Mouse (Mus musculus) heart, embryonic 12.5 days (tissue): ENCODE measurements around the gene Bcl9. TPM values are rescaled to one million over a fixed set of nuclear protein-coding genes. Genes with fewer than 3 reads are reported as not detected.
A peak's percentile ranks its signal among the peaks of the same experiment; 100 is the strongest.

Experiments
- ATAC-seq: fragments of 200-750 bp; cut with Nextera tagmentation; 2 replicates; pipeline ENCODE4 v1.8.0; 2017; ENCODE audit warnings: moderate TSS enrichment, moderate library complexity; ENCODE audit not compliant: insufficient number of reproducible peaks, low FRiP score
- H3K27ac ChIP-seq: fragments of 300-500 bp; sonication (generic); 2 replicates; pipeline ENCODE4 v1.5.1; 2016; ENCODE audit warnings: mild to moderate bottlenecking, moderate library complexity; ENCODE audit not compliant: poor library complexity, severe bottlenecking
- H3K27me3 ChIP-seq: fragments of 300-500 bp; sonication (generic); replicated peaks from 2 replicates; pipeline ENCODE4 v1.6.1; 2016; ENCODE audit warnings: mild to moderate bottlenecking, moderate library complexity
- H3K36me3 ChIP-seq: fragments of 300-500 bp; sonication (generic); 2 replicates; pipeline ENCODE4 v1.6.1; 2016; ENCODE audit warnings: mild to moderate bottlenecking, moderate library complexity
- H3K4me1 ChIP-seq: fragments of 300-500 bp; sonication (generic); replicated peaks from 2 replicates; pipeline ENCODE4 v1.6.1; 2016; ENCODE audit warnings: mild to moderate bottlenecking
- H3K4me2 ChIP-seq: fragments of 300-500 bp; sonication (generic); 2 replicates; pipeline ENCODE4 v1.6.1; 2016; ENCODE audit warnings: mild to moderate bottlenecking, moderate library complexity
- H3K4me3 ChIP-seq: fragments of 300-500 bp; sonication (generic); 2 replicates; pipeline ENCODE4 v1.5.1; 2016; ENCODE audit warnings: mild to moderate bottlenecking
- H3K9ac ChIP-seq: fragments of 300-500 bp; sonication (generic); 2 replicates; pipeline ENCODE4 v1.6.1; 2016; ENCODE audit warnings: mild to moderate bottlenecking, moderate library complexity
- H3K9me3 ChIP-seq: fragments of 300-500 bp; sonication (generic); replicated peaks from 2 replicates; pipeline ENCODE4 v1.6.1; 2016; ENCODE audit warnings: mild to moderate bottlenecking, moderate library complexity
- WGBS: fragments of 180-500 bp; shearing (Covaris S2); methylation state at CpG from one replicate; pipeline ENCODE4 v1.1.7; 2016; 5-methylcytosine and 5-hydroxymethylcytosine counted together
- polyA plus RNA-seq: library from polyadenylated mRNA; unstranded; fragments of >200 nt; fragmentation: Nextera tagmentation; extraction: Ambion mirVana; gene quantifications from 2 replicates; pipeline ENCODE4 v1.2.1, GENCODE M21; 2016

The Bcl9 gene
- 38.6 and 40.7 TPM in 2 replicates for polyA plus RNA-seq

- peak within 1 kb of the TSS; percentile 98 for H3K27ac ChIP-seq
- H3K36me3 ChIP-seq: no peaks in the 10 kb centered on the region
- H3K27me3 ChIP-seq: no peaks in the 10 kb centered on the region
- H3K4me1 ChIP-seq: peaks cover 35% of the 10 kb centered on the region
- H3K9ac ChIP-seq: peak within 1 kb of the TSS; percentile 94
- H3K4me2 ChIP-seq: peak within 1 kb of the TSS; percentile 88
- peak within 1 kb of the TSS; percentile 85 for H3K4me3 ChIP-seq
- H3K9me3 ChIP-seq: peaks cover 4% of the 10 kb centered on the region
- ATAC-seq: peak; percentile 69
- WGBS: under 1% methylated on average over 21 of the region's 21 CpGs
Observed at GRCm38 (mm10) chr3:97297553-97298432, at the start of gene Bcl9. Gene Bcl9, minus strand, starts transcription at chr3:97297917.

DNA sequence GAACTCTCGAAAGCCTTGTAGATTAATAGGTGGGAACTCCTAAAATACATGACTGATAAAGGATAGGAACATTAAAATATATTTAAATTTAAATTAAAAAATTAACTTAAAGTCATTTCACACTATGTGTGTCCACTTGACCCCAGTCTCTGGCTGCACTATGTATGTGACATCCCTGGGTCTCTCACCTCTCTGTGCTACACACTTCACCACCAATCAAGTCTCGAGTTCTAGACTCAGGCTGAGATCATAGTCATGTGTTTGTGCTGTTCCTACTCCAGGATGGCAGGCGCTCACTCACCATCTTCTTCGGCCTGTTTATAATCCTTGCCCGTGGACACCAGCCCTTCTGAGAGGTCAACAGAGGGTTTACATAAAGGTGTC is 41.5 kb upstream of the Bcl9 start:
- Histone ChIP-seq H3K27me3 (0 out of 2 replicates have a peak, but pooled peaks cover 7% of the 10 kb centered on the region), H3K9ac (no peak overlapping the region), H3K4me3 (no peak overlapping the region), H3K9me3 (peaks cover 2% of the 10 kb centered on the region; the same call in 1 of the 2 replicates), H3K27ac (no peak overlapping the region), H3K36me3 (no peaks in the 10 kb centered on the region), H3K4me1 (peaks cover 13% of the 10 kb centered on the region), H3K4me2 (no peak overlapping the region)
- 69% methylated on average over 5 of the region's 5 CpGs for WGBS
- no peak for ATAC-seq

GRCm38 (mm10) chr3:97338522-97339192 is 40.9 kb upstream of the Bcl9 start:
- peak; percentile 63; the same call in 1 of the 2 replicates for ATAC-seq
- no peaks in the 10 kb centered on the region for H3K36me3 ChIP-seq
- H3K27ac ChIP-seq: no peak overlapping the region
- H3K4me2 ChIP-seq: no peak overlapping the region
- no peak overlapping the region for H3K9ac ChIP-seq
- no peaks in the 10 kb centered on the region for H3K9me3 ChIP-seq
- no peak overlapping the region for H3K4me3 ChIP-seq
- H3K4me1 ChIP-seq: peaks cover 13% of the 10 kb centered on the region
- H3K27me3 ChIP-seq: 0 out of 2 replicates have a peak, but pooled peaks cover 7% of the 10 kb centered on the region
- 32% methylated on average over 13 of the region's 13 CpGs for WGBS

GRCm38 (mm10) chr3:97337306-97337705 is 39.6 kb upstream of the Bcl9 start:
- peak overlapping the region; percentile 53 for H3K4me2 ChIP-seq
- 0 out of 2 replicates have a peak, but pooled peaks have one; percentile 56 for ATAC-seq
- H3K4me1 ChIP-seq: peaks cover 13% of the 10 kb centered on the region
- 7% methylated on average over 11 of the region's 11 CpGs for WGBS
- H3K4me3 ChIP-seq: no peak overlapping the region
- H3K27me3 ChIP-seq: 0 out of 2 replicates have a peak, but pooled peaks cover 7% of the 10 kb centered on the region
- H3K9ac ChIP-seq: no peak overlapping the region
- no peak overlapping the region for H3K27ac ChIP-seq
- no peaks in the 10 kb centered on the region for H3K9me3 ChIP-seq
- H3K36me3 ChIP-seq: no peaks in the 10 kb centered on the region

DNA sequence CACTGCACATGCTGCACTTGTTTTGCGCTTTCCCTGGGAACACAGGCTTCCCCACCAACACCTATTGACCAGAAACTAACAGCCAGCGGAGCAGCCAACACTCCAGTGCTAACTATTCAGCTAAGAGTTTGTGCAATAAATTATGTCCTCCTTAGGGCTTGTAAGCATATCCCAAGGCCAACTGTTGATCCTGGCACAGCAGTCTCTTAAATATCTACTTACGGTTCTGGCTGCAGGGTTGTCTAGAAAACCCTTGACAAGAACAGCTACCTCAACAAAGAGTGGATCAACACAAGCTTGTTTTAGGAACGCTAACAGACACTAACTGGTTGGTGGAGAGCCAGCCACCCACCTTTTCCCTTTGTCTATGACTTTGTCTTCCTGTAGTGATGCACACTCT is 38.6 kb upstream of the Bcl9 start:
- no peak for ATAC-seq
- Histone ChIP-seq H3K4me3 (no peak overlapping the region), H3K4me2 (no peak overlapping the region), H3K9ac (no peak overlapping the region), H3K4me1 (peaks cover 13% of the 10 kb centered on the region), H3K27me3 (0 out of 2 replicates have a peak, but pooled peaks cover 7% of the 10 kb centered on the region), H3K9me3 (no peaks in the 10 kb centered on the region), H3K36me3 (no peaks in the 10 kb centered on the region), H3K27ac (no peak overlapping the region)
- WGBS: 74% methylated on average over 4 of the region's 4 CpGs

DNA sequence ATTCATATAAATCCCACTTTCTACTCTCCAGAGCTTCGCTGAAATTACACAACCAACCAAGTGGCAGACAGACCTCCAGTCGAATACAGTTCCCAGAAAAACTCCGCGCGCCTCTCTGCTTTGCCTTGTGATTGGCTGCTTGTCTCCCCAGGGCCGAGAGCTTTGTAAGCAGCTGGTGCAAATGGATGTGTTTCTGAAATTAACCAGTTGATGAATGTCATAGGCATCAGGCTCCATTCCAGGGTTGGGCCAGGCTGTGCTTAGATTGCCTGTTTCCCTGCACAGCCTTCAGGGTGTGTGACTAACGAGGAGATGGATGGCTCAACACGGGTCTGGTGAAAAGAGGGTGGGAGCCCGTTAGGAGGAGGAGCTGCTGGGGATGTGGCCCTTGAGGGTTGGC is 36.9 kb upstream of the Bcl9 start:
- Histone ChIP-seq H3K4me1 (peaks cover 13% of the 10 kb centered on the region), H3K27me3 (0 out of 2 replicates have a peak, but pooled peaks cover 3% of the 10 kb centered on the region), H3K9me3 (no peaks in the 10 kb centered on the region), H3K4me3 (no peak overlapping the region), H3K27ac (no peak overlapping the region), H3K36me3 (no peaks in the 10 kb centered on the region), H3K4me2 (no peak overlapping the region), H3K9ac (no peak overlapping the region)
- ATAC-seq: no peak
- WGBS: 58% methylated on average over 9 of the region's 9 CpGs

DNA sequence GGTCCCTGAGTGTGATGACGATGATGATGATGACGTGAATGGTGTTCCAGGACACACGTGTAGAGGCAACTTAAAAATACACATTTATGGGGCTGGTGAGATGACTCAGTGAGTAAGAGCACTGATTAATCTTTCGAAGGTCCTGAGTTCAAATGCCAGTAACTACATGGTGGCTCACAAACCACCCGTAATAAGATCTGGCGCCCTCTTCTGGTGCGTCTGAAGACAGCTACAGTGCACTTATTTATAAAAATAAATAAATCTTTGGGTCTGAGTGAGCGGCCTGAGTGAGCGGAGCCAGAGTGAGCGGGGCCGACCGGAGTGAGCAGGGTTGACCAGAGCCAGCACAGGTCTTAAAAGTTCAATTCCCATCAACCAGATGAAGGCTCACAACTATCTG is 34.5 kb upstream of the Bcl9 start:
- no peak overlapping the region for H3K4me3 ChIP-seq
- 0 out of 2 replicates have a peak, but pooled peaks cover 3% of the 10 kb centered on the region for H3K9me3 ChIP-seq
- peaks cover 5% of the 10 kb centered on the region for H3K4me1 ChIP-seq
- no peak overlapping the region for H3K27ac ChIP-seq
- H3K9ac ChIP-seq: no peak overlapping the region
- no peak for ATAC-seq
- H3K27me3 ChIP-seq: 0 out of 2 replicates have a peak, but pooled peaks cover 3% of the 10 kb centered on the region
- no peaks in the 10 kb centered on the region for H3K36me3 ChIP-seq
- no peak overlapping the region for H3K4me2 ChIP-seq
- 88% methylated on average over 12 of the region's 12 CpGs for WGBS

- Histone ChIP-seq H3K4me2 (no peak overlapping the region), H3K4me3 (no peak overlapping the region), H3K4me1 (no peaks in the 10 kb centered on the region), H3K27ac (no peak overlapping the region), H3K9me3 (0 out of 2 replicates have a peak, but pooled peaks cover 3% of the 10 kb centered on the region), H3K36me3 (no peaks in the 10 kb centered on the region), H3K9ac (no peak overlapping the region), H3K27me3 (0 out of 2 replicates have a peak, but pooled peaks cover 3% of the 10 kb centered on the region)
- ATAC-seq: no peak
- WGBS: 87% methylated on average over 2 of the region's 2 CpGs
Observed at GRCm38 (mm10) chr3:97327809-97328208, 30.1 kb upstream of the Bcl9 start.

DNA sequence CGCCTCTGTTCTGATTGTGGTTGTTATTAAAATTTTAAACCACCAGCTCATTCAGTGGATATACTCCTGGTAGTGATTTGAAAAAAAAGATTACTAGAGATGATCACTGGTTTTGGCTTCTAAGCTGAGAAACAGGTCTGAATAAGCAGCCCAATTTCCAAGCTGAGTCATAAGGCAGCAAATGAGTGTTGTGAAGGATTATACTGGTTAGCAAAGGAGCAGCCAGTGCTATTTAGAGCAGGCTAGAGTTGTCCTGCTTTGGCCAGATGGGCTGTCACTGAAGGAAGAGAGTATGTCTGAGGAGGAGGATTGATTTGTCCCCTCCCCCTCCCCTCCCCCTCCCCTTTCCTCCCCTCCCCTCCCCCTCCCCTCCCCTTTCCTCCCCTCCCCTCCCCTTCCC is 29.6 kb upstream of the Bcl9 start:
- WGBS: 88% methylated on average over 1 of the region's 1 CpGs
- no peak for ATAC-seq

DNA sequence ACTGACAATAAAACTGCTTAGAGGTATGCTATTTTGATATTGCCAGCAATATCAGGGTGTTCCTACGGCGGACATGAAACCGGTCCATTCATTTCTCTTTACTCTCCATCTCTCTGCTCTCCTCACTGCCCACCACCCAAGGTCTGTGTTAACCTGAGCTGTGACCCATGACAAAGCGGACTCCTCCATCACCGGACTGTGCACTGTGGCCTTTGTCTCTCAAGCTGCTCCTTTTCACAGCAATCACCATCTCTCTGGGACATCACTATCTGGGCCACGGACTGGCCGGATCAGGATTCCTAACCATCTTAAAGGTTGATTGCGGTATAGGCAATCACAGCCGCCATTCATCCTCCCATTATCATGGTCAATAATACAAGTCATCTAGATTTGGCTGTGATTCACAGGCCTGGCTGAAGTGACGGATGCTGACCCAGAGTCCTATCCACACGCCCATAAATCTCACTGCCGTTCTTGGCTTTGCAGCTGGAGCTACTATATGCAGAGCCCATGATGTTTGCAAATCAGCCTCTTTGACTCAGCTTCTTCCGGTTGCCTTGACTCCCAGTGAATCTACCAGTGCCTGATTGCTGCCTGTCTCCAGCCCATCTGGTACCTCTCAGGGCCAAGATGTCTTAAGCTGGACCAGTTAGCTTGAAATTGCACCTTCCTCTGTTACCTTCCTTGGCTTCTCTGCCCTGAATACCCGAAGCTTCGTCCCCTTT is 28.1 kb upstream of the Bcl9 start:
- Histone ChIP-seq H3K9me3 (0 out of 2 replicates have a peak, but pooled peaks cover 3% of the 10 kb centered on the region), H3K27me3 (0 out of 2 replicates have a peak, but pooled peaks cover under 1% of the 10 kb centered on the region), H3K27ac (no peak overlapping the region), H3K9ac (no peak overlapping the region), H3K4me2 (no peak overlapping the region), H3K4me3 (no peak overlapping the region), H3K36me3 (no peaks in the 10 kb centered on the region), H3K4me1 (no peaks in the 10 kb centered on the region)
- WGBS: 83% methylated on average over 15 of the region's 15 CpGs
- no peak for ATAC-seq

More for the DNA sequence above, 29.6 kb upstream of the Bcl9 start:
- Histone ChIP-seq H3K4me1 (no peaks in the 10 kb centered on the region), H3K4me2 (no peak overlapping the region), H3K36me3 (no peaks in the 10 kb centered on the region), H3K9ac (no peak overlapping the region), H3K27me3 (0 out of 2 replicates have a peak, but pooled peaks cover 3% of the 10 kb centered on the region), H3K27ac (no peak overlapping the region), H3K4me3 (no peak overlapping the region), H3K9me3 (0 out of 2 replicates have a peak, but pooled peaks cover 3% of the 10 kb centered on the region)
